ENCODE assay signal across 21 mouse cellular contexts in the genomic region with DNA sequence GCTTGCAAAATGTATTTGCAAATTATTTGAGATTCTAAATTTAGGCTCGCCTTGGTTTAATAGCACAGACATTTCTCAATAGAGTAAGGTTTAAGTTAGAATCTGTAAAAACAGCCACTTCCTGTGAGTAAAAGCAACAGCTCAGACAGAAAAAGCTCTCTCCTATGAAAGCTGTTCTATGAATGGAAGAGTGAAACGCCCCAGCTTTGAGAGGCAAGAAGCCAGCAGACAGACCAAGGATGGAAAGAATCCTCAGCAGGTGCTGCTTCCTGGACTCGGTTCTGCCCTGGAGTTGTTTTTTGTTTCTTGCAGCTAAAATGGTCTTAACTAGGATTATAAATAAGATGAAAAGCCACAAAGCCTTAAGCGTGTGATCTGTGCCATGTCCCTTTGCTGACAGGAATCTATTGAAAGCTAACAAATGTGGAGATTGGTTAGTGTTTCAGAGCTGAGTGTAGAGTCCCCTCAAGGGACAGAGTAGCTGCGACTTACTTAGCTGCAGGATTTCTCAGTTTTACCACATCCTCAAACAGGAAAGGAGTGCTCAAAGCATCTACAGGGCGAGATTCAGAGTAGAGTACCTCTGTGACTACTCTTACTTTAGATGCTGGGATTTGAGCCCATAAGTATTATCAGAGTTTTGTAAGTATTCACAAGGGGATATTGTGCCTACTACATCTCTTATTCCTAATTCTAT. TPM values are rescaled to one million over a fixed set of nuclear protein-coding genes. Genes with fewer than 3 reads are reported as not detected.
A peak's percentile ranks its signal among the peaks of the same experiment; 100 is the strongest.
DNase-seq lines count a peak whose midpoint lies in the region; ATAC-seq and TF ChIP-seq lines count a peak whose summit lies in the region.
"Had no signal": no experiment of that assay in that cellular context is flagged by ENCODE, and none has a peak within 500 bp of the region (broad histone marks: within the 10 kb centered on the region; RNA-seq: fewer than 3 reads in every experiment).

No protein-coding gene starts in this region.

- H3K4me2 ChIP-seq in forebrain, postnatal 0 days (ENCODE audit: low read depth), result 0 out of 2 replicates have a peak overlapping the region, but pooled peaks have one; percentile 2
- H3K4me2 ChIP-seq in forebrain, embryonic 14.5 days (ENCODE audit: low read length), result no peak overlapping the region
- H3K4me2 ChIP-seq in midbrain, embryonic 15.5 days, result no peak overlapping the region
- H3K4me2 ChIP-seq in midbrain, embryonic 16.5 days (ENCODE audit: low read length), result no peak overlapping the region
- H3K4me2 ChIP-seq: embryonic facial prominence, embryonic 15.5 days; liver, embryonic 11.5 days; midbrain, embryonic 12.5 days had no signal

- 30% methylated on average over 6 of the region's 6 CpGs for WGBS in forebrain, postnatal 0 days
- 33% methylated on average over 6 of the region's 6 CpGs for WGBS in forebrain, embryonic 14.5 days
- 35% methylated on average over 6 of the region's 6 CpGs for WGBS in midbrain, embryonic 15.5 days
- 28% methylated on average over 6 of the region's 6 CpGs for WGBS in midbrain, embryonic 16.5 days

- no peaks in the 10 kb centered on the region for H3K9me3 ChIP-seq in forebrain, postnatal 0 days (ENCODE audit: low read length)
- H3K9me3 ChIP-seq in forebrain, embryonic 14.5 days (replicated peaks; ENCODE audit: control insufficient read depth, low read length), result no peaks in the 10 kb centered on the region
- no peaks in the 10 kb centered on the region for H3K9me3 ChIP-seq in midbrain, embryonic 15.5 days
- no peaks in the 10 kb centered on the region for H3K9me3 ChIP-seq in midbrain, embryonic 16.5 days (replicated peaks; ENCODE audit: control insufficient read depth, low read length, poor library complexity, severe bottlenecking)
- H3K9me3 ChIP-seq: embryonic facial prominence, embryonic 15.5 days; midbrain, embryonic 12.5 days had no signal

- intact Hi-C loops in left cerebral cortex, postnatal 25 days (cut with DNase I), result loop anchor here (5.0 kb wide), 1 partner anchor 124 kb away; no protein-coding TSS in a partner anchor

- no peak for TF ChIP-seq CTCF in forebrain, postnatal 0 days (IDR thresholded peaks at IDR 0.05; ENCODE audit: low read depth)

- peak overlapping the region; percentile 57 for H3K27ac ChIP-seq in forebrain, postnatal 0 days (ENCODE audit: low read depth, low read length)
- H3K27ac ChIP-seq in forebrain, embryonic 14.5 days (ENCODE audit: low read depth, low read length), result no peak overlapping the region
- 0 out of 2 replicates have a peak overlapping the region, but pooled peaks have one; percentile 38 for H3K27ac ChIP-seq in midbrain, embryonic 15.5 days
- no peak overlapping the region for H3K27ac ChIP-seq in midbrain, embryonic 16.5 days (ENCODE audit: low read length)
- H3K27ac ChIP-seq: embryonic facial prominence, embryonic 15.5 days; kidney, postnatal 0 days; midbrain, embryonic 12.5 days had no signal

- H3K27me3 ChIP-seq in forebrain, postnatal 0 days (ENCODE audit: insufficient read depth, low read length), result no peaks in the 10 kb centered on the region
- H3K27me3 ChIP-seq in forebrain, embryonic 14.5 days (replicated peaks; ENCODE audit: control insufficient read depth, insufficient read depth, low read length), result no peaks in the 10 kb centered on the region
- no peaks in the 10 kb centered on the region for H3K27me3 ChIP-seq in midbrain, embryonic 15.5 days (replicated peaks)
- no peaks in the 10 kb centered on the region for H3K27me3 ChIP-seq in midbrain, embryonic 16.5 days (ENCODE audit: control insufficient read depth, insufficient read depth, low read depth, low read length)
- H3K27me3 ChIP-seq: embryonic facial prominence, embryonic 15.5 days; midbrain, embryonic 12.5 days; Patski had no signal

- peak overlapping the region; percentile 4; the same call in 1 of the 2 replicates for H3K9ac ChIP-seq in forebrain, postnatal 0 days
- H3K9ac ChIP-seq in forebrain, embryonic 14.5 days (ENCODE audit: low read length), result no peak overlapping the region
- H3K9ac ChIP-seq in midbrain, embryonic 15.5 days, result no peak overlapping the region
- no peak overlapping the region for H3K9ac ChIP-seq in midbrain, embryonic 16.5 days (ENCODE audit: low read depth, low read length)
- H3K9ac ChIP-seq: embryonic facial prominence, embryonic 15.5 days; midbrain, embryonic 12.5 days had no signal

- ATAC-seq in forebrain, postnatal 0 days, result peak; percentile 34; the same call in 1 of the 2 replicates
- no peak for ATAC-seq in forebrain, embryonic 14.5 days
- ATAC-seq in midbrain, embryonic 15.5 days (replicated peaks), result no peak
- no peak for ATAC-seq in midbrain, embryonic 16.5 days
- no peak for ATAC-seq in erythroid progenitor cell, adult 5-6 weeks (replicated peaks; ENCODE audit: low FRiP score, poor library complexity, severe bottlenecking)
- ATAC-seq: intestine, embryonic 16.5 days; Patski had no signal

- H3K4me1 ChIP-seq in forebrain, postnatal 0 days (ENCODE audit: insufficient read depth), result peaks cover 7% of the 10 kb centered on the region; the same call in 1 of the 2 replicates
- no peaks in the 10 kb centered on the region for H3K4me1 ChIP-seq in forebrain, embryonic 14.5 days (ENCODE audit: control insufficient read depth, insufficient read depth, low read length)
- no peaks in the 10 kb centered on the region for H3K4me1 ChIP-seq in midbrain, embryonic 15.5 days
- H3K4me1 ChIP-seq in midbrain, embryonic 16.5 days (ENCODE audit: control insufficient read depth, insufficient read depth, low read length), result no peaks in the 10 kb centered on the region
- H3K4me1 ChIP-seq: embryonic facial prominence, embryonic 15.5 days had no signal

- H3K4me3 ChIP-seq in forebrain, postnatal 0 days (ENCODE audit: low read depth, low read length), result no peak overlapping the region
- no peak overlapping the region for H3K4me3 ChIP-seq in forebrain, embryonic 14.5 days (ENCODE audit: low read depth, low read length)
- H3K4me3 ChIP-seq in midbrain, embryonic 15.5 days, result no peak overlapping the region
- H3K4me3 ChIP-seq in midbrain, embryonic 16.5 days (ENCODE audit: low read depth, low read length), result no peak overlapping the region
- H3K4me3 ChIP-seq: embryonic facial prominence, embryonic 15.5 days; midbrain, embryonic 12.5 days had no signal

- DNase-seq in forebrain, postnatal 0 days, result peak; percentile 38
- no peak for DNase-seq in forebrain, embryonic 14.5 days (ENCODE audit: low spot score)
- peak; percentile 26 to 87 for DNase-seq in left cerebral cortex, postnatal 25 days (ENCODE audit: low spot score in 2 of 2)
- DNase-seq in telencephalon, adult 2 months (ENCODE audit: low read depth, low spot score), result peak; percentile 71
- no peak for DNase-seq in retina, postnatal 1 day
- DNase-seq: adrenal gland, postnatal 25 days; cerebellum, adult 8-10 months; gastrocnemius, postnatal 25 days; lung, adult 2 months; lung, postnatal 4 days; spleen, adult 18-20 months; thymus, adult 2 months had no signal

- no peaks in the 10 kb centered on the region for H3K36me3 ChIP-seq in forebrain, postnatal 0 days (ENCODE audit: insufficient read depth)
- H3K36me3 ChIP-seq in forebrain, embryonic 14.5 days (ENCODE audit: control insufficient read depth, insufficient read depth, low read length), result no peaks in the 10 kb centered on the region
- H3K36me3 ChIP-seq in midbrain, embryonic 15.5 days (replicated peaks), result no peaks in the 10 kb centered on the region
- no peaks in the 10 kb centered on the region for H3K36me3 ChIP-seq in midbrain, embryonic 16.5 days (ENCODE audit: control insufficient read depth, insufficient read depth, low read length)
- H3K36me3 ChIP-seq: embryonic facial prominence, embryonic 15.5 days; midbrain, embryonic 12.5 days had no signal

RNA-seq across cellular contexts. Expression of gene Gpr63, which starts 23.3 kb away (rescaled TPM):
- total RNA-seq in forebrain, postnatal 0 days (2014; rRNA removed), result 3.0 and 13.7 TPM in 2 replicates
- 2.4 and 2.7 TPM in 2 replicates for polyA plus RNA-seq in forebrain, postnatal 0 days (2015; fragmentation: Nextera tagmentation; extraction: Ambion mirVana)
- 3.0 and 4.3 TPM in 2 replicates for polyA plus RNA-seq in forebrain, embryonic 14.5 days (2014; fragmentation: Nextera tagmentation; extraction: Ambion mirVana)
- polyA plus RNA-seq in midbrain, embryonic 15.5 days (2015; fragmentation: Nextera tagmentation; extraction: Ambion mirVana), result 1.6 and 2.0 TPM in 2 replicates
- polyA plus RNA-seq in midbrain, embryonic 16.5 days (2015; fragmentation: Nextera tagmentation; extraction: Ambion mirVana), result 1.3 and 1.5 TPM in 2 replicates
- 10 to 100 TPM; 15.1 to 21.1 TPM for total RNA-seq in left cerebral cortex, postnatal 25 days (2021)
- not detected in 2 replicates for total RNA-seq in erythroid progenitor cell, adult 5-6 weeks (2015; ENCODE audit: low replicate concordance)
- not detected in 2 replicates for total RNA-seq in erythroid progenitor cell, adult 5-6 weeks (2017; ENCODE audit: low replicate concordance)

RNA-seq across cellular contexts. Expression of gene Ndufaf4, which starts 45.0 kb away (rescaled TPM):
- total RNA-seq in forebrain, postnatal 0 days (2014; rRNA removed), result 27.5 and 29.3 TPM in 2 replicates
- polyA plus RNA-seq in forebrain, postnatal 0 days (2015; fragmentation: Nextera tagmentation; extraction: Ambion mirVana), result 71.1 and 76.2 TPM in 2 replicates
- 62.9 and 69.9 TPM in 2 replicates for polyA plus RNA-seq in forebrain, embryonic 14.5 days (2014; fragmentation: Nextera tagmentation; extraction: Ambion mirVana)
- 54.0 and 58.6 TPM in 2 replicates for polyA plus RNA-seq in midbrain, embryonic 15.5 days (2015; fragmentation: Nextera tagmentation; extraction: Ambion mirVana)
- polyA plus RNA-seq in midbrain, embryonic 16.5 days (2015; fragmentation: Nextera tagmentation; extraction: Ambion mirVana), result 65.4 and 65.6 TPM in 2 replicates
- 10 to 100 TPM; 33.7 to 35.0 TPM for total RNA-seq in left cerebral cortex, postnatal 25 days (2021)
- total RNA-seq in erythroid progenitor cell, adult 5-6 weeks (2015; ENCODE audit: low replicate concordance), result 6.7 and 8.3 TPM in 2 replicates
- total RNA-seq in erythroid progenitor cell, adult 5-6 weeks (2017; ENCODE audit: low replicate concordance), result 1.4 and 4.4 TPM in 2 replicates

Comparison
In these comparisons a context has a peak if more than half of its experiments do, and no peak if none do; other contexts are left out.
1. DNase-seq: peak in forebrain, postnatal 0 days (single experiment), left cerebral cortex, postnatal 25 days (2 of 2) and telencephalon, adult 2 months (single experiment); none in forebrain, embryonic 14.5 days (single experiment) and retina, postnatal 1 day (single experiment).
2. H3K27ac ChIP-seq: peak in forebrain, postnatal 0 days (single experiment) and midbrain, embryonic 15.5 days (single experiment); none in forebrain, embryonic 14.5 days (single experiment) and midbrain, embryonic 16.5 days (single experiment).